ENCODE assay signal across 8 mouse cellular contexts in genomic region chr8:47371539-47371938, GRCm38 (mm10).
DNase-seq lines count a peak whose midpoint lies in the region.

No protein-coding gene starts in this region.

- intact Hi-C loops in heart, postnatal 14 days (cut with DNase I) = loop anchor here (2.0 to 5.0 kb wide), 3 partner anchors 164 to 699 kb away; no protein-coding TSS in a partner anchor

- DNase-seq in cerebellum, adult 18-20 months = peak; percentile 18 to 20
- no peak for DNase-seq in cerebellum, postnatal 36 days
- DNase-seq in 3T3-L1 (ENCODE audit: low read depth, low spot score) = peak; percentile 70
- DNase-seq in c-Kit-positive CD71-positive TER-119-negative erythroid progenitor cells, embryonic 14.5 days (ENCODE audit: low read depth) = peak; percentile 5
- DNase-seq in lung, postnatal 25 days (ENCODE audit: low spot score) = peak; percentile 22
- DNase-seq in adrenal gland, adult 2 months = no peak
- no peak for DNase-seq in frontal cortex, postnatal 10 days (ENCODE audit: low spot score in 2 of 2)
- DNase-seq in heart, postnatal 14 days = no peak

Comparison
In these comparisons a context has a peak if more than half of its experiments do, and no peak if none do; other contexts are left out.
1. DNase-seq: peak in cerebellum, adult 18-20 months (2 of 2), 3T3-L1 (single experiment), c-Kit-positive CD71-positive TER-119-negative erythroid progenitor cells, embryonic 14.5 days (single experiment) and lung, postnatal 25 days (single experiment); none in cerebellum, postnatal 36 days (0 of 2), adrenal gland, adult 2 months (single experiment), frontal cortex, postnatal 10 days (0 of 2) and heart, postnatal 14 days (0 of 2).